Mouse (Mus musculus) stomach, postnatal 0 days (tissue): ENCODE data around the gene Olfr229.
"Not testable (repeated sequence)": the region's sequence is repeated elsewhere in the genome, so short reads cannot be mapped to it uniquely, and the experiment has no call there.

ENCODE experiments used
- CTCF ChIP-seq: IDR thresholded peaks from 2 replicates; pipeline ENCODE4 v1.5.1; 2016; ENCODE audit warnings: antibody characterized with exemption, low read depth, mild to moderate bottlenecking, moderate library complexity
- EP300 ChIP-seq: optimal IDR thresholded peaks from 2 replicates; pipeline ENCODE3; 2016; ENCODE audit warnings: antibody characterized with exemption

- TF ChIP-seq CTCF, EP300: not testable (repeated sequence)
Observed at GRCm38 (mm10) chr9:39871986-39872385, 35.1 kb upstream of the Olfr229 start.
